Mouse (Mus musculus) ES-CJ7 (cell line): ENCODE data around the gene Cited4.
A peak's percentile ranks its signal among the peaks of the same experiment; 100 is the strongest.

ENCODE experiments used
- DNase-seq: peaks from one replicate; pipeline ENCODE4 v3.0.0; 2011; ENCODE audit warnings: low read depth, low spot score

The Cited4 gene

DNA sequence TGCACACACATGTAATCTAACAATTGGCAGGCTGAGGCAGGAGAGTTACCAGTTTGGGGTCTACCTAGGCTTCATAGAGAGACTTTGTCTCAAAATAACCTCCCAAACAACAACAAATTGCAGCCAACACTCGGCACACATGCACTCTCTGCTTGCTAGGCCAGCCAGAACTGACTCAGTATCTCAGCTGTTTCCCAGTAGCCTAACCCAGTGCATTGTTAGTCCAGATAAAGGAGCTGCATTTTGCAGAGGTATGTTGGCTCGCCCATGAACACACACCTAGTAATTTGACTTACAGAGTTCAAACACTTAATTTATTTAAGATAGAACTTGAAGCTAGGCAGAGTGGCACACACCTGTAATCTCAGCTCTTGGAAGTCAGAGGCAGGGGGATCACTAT lies 9.3 kb downstream of the Cited4 start:
- DNase-seq = no peak

DNA sequence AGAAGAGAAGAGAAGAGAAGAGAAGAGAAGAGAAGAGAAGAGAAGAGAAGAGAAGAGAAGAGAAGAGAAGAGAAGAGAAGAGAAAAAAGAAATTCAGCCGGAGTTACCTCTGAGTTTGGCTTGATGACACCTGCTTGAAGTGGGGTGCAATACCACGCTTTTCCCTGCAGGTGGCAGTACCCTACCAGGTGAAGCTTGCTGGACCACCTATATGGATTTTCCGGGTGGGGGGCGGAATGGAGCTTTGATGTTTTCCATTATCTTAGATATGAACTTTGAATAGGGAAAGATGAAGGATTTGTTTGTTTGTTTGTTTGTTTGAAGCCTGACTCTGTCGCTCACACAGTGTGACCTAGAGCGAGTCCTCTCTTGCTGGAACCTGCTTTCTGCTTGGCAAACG lies 14.6 kb downstream of the Cited4 start:
- DNase-seq = peak; percentile 63

DNA sequence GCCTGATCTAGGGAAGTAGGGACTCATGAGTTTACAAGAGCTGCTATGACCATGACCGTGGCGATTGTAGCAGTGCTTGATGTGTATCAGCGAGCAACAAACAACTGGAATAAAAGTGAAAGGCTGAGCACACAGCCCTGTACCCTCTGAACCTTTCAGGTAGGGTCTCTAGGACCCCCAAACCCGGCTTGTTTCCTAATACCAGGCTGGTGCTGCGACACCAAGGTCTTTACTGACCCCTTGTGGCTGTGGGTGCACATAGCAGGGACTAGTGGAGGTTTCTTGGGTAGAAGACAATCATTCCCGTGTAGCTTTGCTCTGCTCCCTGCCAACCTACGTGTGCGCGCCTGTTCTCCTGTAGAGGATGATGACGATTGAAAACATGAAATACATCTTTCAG lies 15.8 kb downstream of the Cited4 start:
- peak; percentile 72 for DNase-seq

DNA sequence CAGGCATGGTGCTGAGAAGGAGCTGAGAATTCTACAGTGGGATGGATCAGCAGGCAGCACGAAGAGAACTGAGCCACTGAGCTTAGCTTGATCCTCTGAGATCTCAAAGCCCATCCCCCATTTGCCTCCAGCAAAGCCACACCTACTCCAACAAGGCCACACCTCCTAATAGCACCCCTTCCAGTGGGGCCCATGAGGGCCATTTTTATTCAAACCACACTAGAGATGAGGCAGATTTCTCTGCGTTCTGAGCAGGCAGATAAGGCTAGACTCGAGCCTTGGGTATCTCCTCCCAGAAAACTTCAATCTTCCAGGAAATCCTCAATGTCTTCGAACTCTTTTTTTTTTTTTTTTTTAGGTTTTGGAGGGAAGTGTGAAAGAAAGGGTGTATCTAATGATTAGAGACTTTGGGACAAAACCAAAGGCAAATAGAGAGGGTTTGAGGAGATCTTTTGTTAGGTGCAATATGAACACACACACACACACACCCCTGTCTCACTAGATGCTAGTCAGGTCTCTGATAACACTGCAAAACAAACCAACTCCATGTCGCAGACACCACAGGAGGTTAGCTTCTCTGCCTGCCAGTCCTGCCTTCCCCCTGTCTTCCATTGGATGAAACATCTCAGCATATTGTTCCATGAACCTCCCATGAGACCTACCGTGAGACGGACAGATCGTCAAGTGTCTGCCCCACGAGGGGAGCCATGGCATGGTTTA lies 17.1 kb downstream of the Cited4 start:
- DNase-seq = no peak

DNA sequence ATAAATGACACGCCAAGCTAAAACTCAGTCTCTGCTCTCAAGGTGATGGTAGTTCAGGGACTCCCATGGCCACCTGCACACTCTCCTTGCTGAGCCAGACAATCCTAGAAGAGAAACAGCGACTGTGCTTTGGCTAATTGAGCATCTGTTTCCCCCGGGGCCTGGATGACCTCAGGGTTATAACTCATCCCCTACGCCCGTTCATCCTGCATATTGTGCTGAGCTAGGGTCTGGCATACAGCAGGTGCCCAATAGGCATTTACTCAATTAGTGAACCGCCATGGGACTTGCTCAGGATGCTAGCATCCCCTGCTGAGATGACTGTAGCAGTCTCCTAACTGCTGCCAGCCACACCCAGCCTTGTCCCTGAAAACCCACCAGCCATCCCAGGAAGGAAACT lies 20.9 kb downstream of the Cited4 start:
- no peak for DNase-seq

DNA sequence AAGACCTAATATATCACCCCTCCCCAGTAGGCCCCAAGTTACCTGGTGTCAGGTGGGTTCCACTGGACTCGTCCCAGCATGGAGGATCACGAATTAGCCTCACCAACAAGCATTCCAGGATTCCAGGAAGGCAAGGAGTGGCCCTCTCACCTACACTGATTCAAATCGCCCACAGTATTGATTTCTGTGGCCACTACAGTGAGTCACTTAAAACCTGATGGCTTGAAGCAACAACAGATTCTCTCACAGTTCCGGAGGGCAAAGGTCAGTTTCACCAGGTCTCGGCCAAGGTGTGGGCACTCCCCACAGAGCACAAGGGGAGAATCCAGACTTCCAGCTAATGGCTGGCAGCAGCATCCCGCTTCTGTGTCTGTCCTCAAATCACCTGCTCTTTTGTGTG lies 22.9 kb downstream of the Cited4 start:
- DNase-seq = no peak

DNA sequence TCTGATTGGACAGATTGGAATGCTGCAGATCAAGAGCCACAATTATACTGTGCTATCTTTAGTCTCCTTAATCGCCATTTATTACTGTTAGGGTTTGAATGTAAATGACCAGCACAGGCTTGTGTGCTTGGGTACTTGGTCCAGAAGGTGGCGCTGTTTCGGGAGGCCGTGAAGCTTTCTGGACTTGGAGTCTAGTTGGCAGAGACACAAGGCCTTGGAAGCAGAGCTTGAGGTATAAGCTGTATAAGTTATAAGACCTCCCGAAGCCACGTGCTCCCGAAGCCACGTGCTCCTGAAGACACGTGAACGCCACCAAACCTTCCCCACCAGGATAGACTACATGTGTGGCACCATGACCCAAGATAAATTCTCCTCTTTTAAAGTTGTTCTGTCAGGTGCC lies 26.3 kb downstream of the Cited4 start:
- DNase-seq = peak; percentile 69

DNA sequence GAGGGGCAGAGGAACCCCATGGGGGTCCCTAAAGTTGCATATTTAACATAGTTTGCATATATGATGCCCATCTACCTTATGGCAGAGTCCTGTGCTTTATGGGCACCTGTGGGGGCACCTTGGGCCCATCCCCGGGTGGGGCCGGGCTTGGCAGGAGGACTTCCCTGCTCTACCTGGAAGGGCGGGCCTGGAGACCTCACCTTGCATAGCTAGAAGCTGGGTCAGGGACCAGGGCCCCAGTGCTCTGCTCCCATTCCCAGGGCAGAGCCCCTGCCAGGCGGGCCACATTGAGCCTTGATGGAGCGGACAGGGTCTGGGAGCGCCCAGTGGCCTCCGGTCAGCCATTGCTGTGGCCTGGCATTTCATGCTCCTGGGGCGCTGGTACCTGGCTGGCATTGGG lies 31.0 kb downstream of the Cited4 start:
- DNase-seq = no peak

DNA sequence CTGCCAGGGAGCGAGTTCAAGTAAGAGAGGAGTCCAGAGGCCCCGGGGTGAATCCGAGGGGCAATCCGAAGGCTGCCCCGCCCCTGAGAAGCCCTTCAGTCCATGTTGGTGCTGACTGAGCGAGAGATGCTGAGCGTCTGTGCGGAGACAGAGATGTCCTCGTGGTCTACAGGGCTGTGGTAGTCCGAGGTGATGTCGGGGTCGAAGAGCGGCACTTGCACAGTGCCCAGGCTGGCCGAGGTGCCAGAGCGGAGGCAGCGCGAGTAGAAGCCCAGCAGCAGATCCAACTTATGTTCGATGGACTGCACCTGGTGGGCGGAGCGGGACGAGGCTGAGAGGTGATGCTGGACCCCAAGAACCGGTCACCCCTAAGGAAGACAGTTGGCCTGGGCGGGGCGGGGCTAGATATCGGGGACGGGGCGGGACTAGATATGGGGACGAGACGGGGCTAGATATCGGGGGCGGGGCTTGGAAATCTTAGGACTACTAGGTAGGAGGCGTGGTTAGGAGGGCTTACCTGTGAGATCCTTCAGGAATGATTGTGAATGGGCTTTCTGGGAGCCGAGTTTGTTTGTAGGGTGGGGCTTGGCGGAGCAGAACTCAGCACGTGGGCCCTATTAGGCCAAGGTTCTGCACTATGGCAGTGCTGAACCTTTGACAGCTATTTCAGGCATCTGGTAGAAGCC lies 31.6 kb downstream of the Cited4 start:
- DNase-seq = peak; percentile 32

DNA sequence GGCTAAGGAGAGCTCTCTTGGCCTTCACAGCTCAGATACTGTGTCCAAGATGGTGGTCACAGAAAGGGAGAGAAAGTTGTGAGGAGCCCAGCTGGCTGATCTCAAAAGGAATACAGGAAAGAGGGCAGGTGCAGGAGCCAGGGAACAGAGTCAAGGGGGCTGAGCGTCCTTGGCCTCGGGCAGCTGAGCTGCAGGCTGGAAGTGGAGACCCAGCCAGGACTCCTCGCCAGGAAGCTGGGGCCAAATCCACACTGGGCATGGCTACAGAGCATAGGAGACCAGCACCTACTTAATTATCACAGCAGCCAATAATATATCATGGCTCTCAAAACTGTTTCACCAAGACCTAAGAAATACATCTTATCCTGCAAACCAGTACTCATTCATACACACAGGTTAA lies 34.8 kb downstream of the Cited4 start:
- no peak for DNase-seq

DNA sequence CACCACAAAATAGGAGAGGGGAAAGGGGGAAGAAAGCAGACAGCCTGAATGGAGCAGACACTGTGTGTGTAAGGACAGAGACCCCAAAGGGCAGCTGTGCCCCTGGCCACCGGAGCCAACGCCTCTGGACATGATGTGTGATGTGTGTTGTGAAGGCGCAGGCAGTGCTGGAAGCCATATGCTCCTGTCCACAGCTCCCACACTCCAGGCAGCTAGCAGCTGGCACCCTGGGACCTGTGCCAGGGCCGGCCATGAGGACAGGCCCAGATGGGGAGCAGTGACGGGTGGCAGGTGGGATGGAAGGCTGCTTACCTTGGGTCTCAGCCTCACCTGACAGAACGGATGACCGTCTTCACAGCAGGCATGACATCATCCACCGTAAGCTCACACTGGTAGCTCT lies 35.7 kb downstream of the Cited4 start:
- no peak for DNase-seq

DNA sequence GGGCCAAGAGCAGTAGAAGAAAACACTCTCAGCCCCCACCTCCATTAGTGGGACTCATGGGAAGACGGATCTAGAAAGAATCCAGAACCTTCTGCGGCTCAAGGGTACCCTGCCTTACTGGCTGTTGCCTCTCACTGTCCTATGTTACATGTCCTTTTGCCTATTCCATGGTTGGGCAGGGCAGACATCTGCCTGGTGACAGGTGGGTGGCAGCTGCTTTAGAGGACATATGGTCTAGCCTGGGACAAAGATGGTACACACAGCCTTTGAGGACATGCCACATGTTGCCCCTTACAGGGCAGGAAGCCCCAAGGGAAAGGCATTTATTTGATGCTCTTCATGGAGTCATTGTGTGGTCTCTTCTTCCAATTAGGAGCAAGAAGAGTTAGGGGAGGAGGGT lies 36.1 kb downstream of the Cited4 start:
- no peak for DNase-seq

DNA sequence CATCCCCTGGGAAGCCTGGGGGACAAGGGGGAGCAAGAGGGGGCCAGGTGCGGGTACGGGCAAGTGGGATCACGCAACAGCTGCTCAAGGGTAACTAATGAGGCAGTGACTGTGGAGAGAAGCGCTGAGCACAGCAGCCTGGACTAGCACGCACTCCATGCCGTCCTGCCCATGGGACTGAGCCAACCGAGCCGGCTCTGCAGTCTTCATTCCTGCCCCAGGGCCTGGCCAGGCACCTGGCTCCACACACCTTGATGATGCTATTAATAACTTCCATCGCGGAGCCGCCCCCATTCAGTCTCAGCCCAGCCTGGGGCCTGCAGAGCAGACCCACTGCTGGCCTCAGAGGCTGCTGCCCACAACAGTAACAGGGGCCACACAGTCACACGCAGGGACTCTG lies 45.9 kb downstream of the Cited4 start:
- no peak for DNase-seq

DNA sequence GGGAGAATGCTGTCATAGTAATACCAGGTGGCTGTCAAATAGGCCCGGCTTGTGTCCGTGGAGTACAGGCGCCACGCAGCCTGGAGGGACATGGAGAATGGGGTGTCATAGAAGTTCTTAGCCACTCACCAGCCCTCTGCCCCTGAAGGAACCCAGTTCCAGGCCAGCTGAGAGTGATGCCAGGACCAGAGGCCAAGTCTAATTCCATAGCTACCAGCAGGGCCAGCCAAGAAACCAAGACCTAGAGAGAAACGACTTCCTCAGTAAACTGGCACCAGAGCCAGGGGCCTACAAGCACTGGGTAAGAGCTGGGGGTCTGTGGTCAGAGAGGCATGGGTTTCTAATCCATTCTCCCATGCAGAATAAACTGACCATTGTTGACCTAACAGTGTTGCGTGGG lies 46.6 kb downstream of the Cited4 start:
- DNase-seq = no peak

DNA sequence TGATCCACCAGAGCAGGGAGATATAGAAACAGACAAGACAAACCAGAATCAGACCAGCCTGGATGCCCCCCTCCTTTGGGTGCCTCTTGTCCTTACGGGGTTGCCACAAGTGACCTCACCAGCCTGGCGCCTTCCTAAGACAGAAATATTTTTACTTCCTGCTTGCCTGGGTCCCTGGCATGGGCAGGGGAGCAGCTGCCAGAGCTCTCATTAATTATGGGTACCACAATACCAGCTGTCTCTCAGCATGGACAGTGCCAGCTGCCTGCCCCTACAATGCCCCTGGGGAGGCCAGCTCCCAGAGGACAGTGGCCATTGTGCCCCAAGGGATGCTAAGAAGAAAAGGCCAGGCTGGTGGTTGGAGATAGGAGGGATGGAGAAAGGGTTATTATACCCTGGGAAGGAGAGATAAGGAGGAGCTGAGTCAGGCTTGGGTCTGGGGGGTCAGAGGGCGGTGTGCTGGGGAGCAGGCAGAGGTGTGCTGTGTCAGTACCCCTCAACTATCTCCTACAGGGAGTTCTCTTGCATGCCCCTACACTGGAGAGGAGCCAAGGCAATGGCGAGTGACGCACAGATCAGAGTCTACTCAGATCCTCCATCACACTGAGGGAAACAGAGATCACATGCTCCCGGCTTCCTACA lies 47.6 kb downstream of the Cited4 start:
- no peak for DNase-seq

DNA sequence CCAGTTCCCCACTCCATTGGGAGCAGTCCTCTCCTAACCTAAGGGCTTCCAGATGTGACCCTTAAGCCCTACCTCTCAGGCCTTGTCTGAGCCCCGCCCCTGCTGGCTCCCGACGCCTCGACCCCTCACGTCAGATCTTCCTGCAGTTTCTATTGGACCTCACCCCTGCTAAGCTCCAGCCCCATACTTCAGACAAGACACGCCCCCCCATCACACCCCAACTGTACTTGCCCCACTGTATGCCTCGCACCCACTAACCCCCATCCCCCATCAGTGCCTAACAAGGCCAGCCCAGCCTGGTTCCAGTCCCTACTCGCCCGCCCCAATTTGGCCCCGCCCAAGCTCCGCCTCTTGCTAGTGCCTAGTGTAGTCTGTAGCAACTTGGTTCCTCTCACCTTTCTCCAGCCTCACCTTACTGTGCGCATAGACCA lies 49.8 kb downstream of the Cited4 start:
- peak; percentile 75 for DNase-seq

DNA sequence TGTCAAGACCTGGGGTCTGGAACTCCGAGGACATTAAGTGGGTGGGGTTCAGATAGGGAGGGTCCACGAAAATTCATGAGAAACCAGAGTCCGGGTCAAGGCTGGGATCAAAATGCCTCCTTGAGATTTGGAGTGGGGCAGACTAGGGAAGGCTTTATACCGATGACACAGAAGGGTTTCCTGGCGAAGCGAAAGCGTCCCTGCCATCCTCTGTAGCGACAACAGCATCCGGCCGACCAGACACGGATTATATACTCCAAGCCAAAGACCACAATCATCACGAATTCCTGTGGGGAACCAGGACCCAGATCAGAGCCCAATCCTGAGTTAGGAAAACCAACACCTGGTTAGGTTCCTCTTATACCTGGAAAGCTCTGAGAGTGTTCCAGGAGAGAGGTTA lies 50.4 kb downstream of the Cited4 start:
- no peak for DNase-seq
